Mouse (Mus musculus) kidney, adult 2 months (tissue): ENCODE measurements around the gene Naxd.

Experiments used
- CTCF ChIP-seq: fragments of 200-500 bp; conservative IDR thresholded peaks from 2 replicates; pipeline ENCODE4 v1.5.1; 2011; ENCODE audit warnings: low read depth, mild to moderate bottlenecking, control low read depth, low read length, moderate library complexity, mixed read lengths; ENCODE audit not compliant: insufficient read depth, insufficient read length
- POLR2A ChIP-seq: fragments of 200-500 bp; IDR thresholded peaks from one replicate; pipeline ENCODE4 v1.6.1; 2011; ENCODE audit warnings: low read depth, low read length, control low read depth

DNA sequence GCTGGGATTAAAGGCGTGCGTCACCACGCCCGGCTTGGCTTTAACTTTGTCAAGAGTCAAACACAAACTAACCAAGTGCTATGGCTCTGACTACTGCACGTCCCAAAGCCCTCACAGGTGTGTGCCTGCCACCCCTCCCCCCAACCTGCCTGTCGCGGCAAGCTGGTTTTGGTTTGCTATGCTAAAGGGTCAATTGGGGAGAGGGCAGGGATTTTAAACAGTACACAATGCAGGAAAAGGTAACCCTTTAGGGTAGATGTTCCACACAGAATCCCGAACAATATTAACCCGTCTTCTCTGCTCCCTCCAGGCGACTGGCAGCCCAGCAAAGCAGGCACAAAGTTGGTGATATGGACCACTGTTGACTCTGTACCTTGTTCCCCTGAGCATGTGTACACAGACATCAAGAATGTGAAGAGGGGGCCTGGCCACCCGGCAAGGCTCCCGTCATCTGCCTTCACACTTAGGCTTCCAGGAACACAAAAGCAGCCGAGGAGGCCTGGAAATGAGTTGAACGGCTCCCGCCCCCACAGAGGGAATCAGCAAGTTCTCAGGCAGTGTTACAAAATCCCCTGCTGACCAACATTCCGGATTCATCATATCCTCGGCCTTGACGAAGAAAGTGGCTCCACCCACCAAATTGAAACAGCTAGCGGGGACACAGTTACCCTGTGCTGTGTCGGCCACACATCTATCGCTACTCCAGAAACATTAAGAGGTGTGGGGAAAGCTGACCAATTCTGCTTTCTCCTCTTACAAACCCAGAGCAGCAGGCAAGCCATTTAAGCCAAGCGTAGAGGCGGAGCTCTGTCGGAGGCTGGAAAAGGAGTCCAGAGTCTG is 20.7 kb upstream of the Naxd start:
- TF ChIP-seq CTCF (no peak), POLR2A (peak; percentile 17)
